8 mouse cellular contexts compared by ENCODE assay signal in the genomic region with DNA sequence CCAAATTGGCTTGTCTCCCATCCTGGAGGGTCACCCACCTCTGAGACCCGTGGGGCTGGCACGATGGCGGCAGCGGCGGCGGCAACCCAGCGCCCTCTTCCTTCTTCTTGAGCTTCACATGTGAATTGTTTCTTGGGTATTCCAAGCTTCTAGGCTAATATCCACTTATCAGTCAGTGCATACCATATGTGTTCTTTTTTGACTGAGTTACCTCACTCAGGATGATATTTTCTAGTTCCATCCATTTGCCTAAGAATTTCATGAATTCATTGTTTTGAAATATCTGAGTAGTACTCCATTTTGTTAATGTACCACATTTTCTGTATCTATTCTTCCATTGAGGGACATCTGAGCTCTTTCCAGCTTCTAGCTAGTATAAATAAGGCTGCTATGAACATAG. TPM values are rescaled to one million over a fixed set of nuclear protein-coding genes. Genes with fewer than 3 reads are reported as not detected.
DNase-seq lines count a peak whose midpoint lies in the region; ATAC-seq and TF ChIP-seq lines count a peak whose summit lies in the region.
"Not testable (repeated sequence)": the region's sequence is repeated elsewhere in the genome, so short reads cannot be mapped to it uniquely, and the experiment has no call there.

Gene Nutf2-ps1, minus strand, starts transcription at position 101 of the 400 bp plus-strand sequence.

- DNase-seq in embryonic facial prominence, embryonic 14.5 days (ENCODE audit: low spot score); gastrocnemius, postnatal 36 days; heart, postnatal 4 days; large intestine, adult 2 months (ENCODE audit: low read depth, low spot score); limb, embryonic 14.5 days (ENCODE audit: low spot score); midbrain, embryonic 11.5 days (ENCODE audit: low spot score, missing footprints); stomach, postnatal 0 days (ENCODE audit: low spot score): not testable (repeated sequence)

- WGBS in embryonic facial prominence, embryonic 14.5 days: 97% methylated on average over 7 of the region's 7 CpGs
- 96% methylated on average over 7 of the region's 7 CpGs for WGBS in large intestine, adult 2 months
- WGBS in limb, embryonic 14.5 days: over 99% methylated on average over 7 of the region's 7 CpGs
- WGBS in midbrain, embryonic 11.5 days: 96% methylated on average over 7 of the region's 7 CpGs
- 97% methylated on average over 7 of the region's 7 CpGs for WGBS in stomach, postnatal 0 days

- not testable (repeated sequence) for TF ChIP-seq POLR2A in limb, embryonic 14.5 days (IDR thresholded peaks at IDR 0.05; ENCODE audit: borderline replicate concordance, extremely low read depth, insufficient read depth, insufficient read length)

- not testable (repeated sequence) for H3K4me3 ChIP-seq in embryonic facial prominence, embryonic 14.5 days (ENCODE audit: low read depth, low read length); limb, embryonic 14.5 days (replicated peaks; ENCODE audit: low read length); midbrain, embryonic 11.5 days (ENCODE audit: low read depth, low read length); stomach, postnatal 0 days (ENCODE audit: low read depth, low read length)

- not testable (repeated sequence) for H3K36me3 ChIP-seq in embryonic facial prominence, embryonic 14.5 days (ENCODE audit: control insufficient read depth, insufficient read depth, low read length); limb, embryonic 14.5 days (ENCODE audit: control insufficient read depth, insufficient read depth, low read length); midbrain, embryonic 11.5 days (ENCODE audit: control insufficient read depth, insufficient read depth, low read length); stomach, postnatal 0 days (ENCODE audit: control insufficient read depth, insufficient read depth, low read length)

- not testable (repeated sequence) for H3K4me2 ChIP-seq in embryonic facial prominence, embryonic 14.5 days (ENCODE audit: low read depth, low read length); limb, embryonic 14.5 days (replicated peaks; ENCODE audit: low read depth, low read length, severe bottlenecking); midbrain, embryonic 11.5 days; stomach, postnatal 0 days (replicated peaks; ENCODE audit: low read depth)

- not testable (repeated sequence) for H3K4me1 ChIP-seq in embryonic facial prominence, embryonic 14.5 days (ENCODE audit: control insufficient read depth, insufficient read depth, low read length); limb, embryonic 14.5 days (ENCODE audit: control insufficient read depth, insufficient read depth, low read length); midbrain, embryonic 11.5 days (ENCODE audit: control insufficient read depth, insufficient read depth, low read length); stomach, postnatal 0 days (replicated peaks; ENCODE audit: control insufficient read depth, insufficient read depth)

- not testable (repeated sequence) for H3K27me3 ChIP-seq in embryonic facial prominence, embryonic 14.5 days (replicated peaks; ENCODE audit: control insufficient read depth, insufficient read depth, low read length); limb, embryonic 14.5 days (ENCODE audit: control insufficient read depth, insufficient read depth, low read length); midbrain, embryonic 11.5 days (ENCODE audit: control insufficient read depth, insufficient read depth, low read length); stomach, postnatal 0 days (ENCODE audit: control insufficient read depth, insufficient read depth, low read length)

- H3K9ac ChIP-seq in embryonic facial prominence, embryonic 14.5 days (ENCODE audit: low read depth, low read length); limb, embryonic 14.5 days (ENCODE audit: low read depth, low read length, severe bottlenecking); midbrain, embryonic 11.5 days (ENCODE audit: low read length); stomach, postnatal 0 days (ENCODE audit: low read length): not testable (repeated sequence)

- not testable (repeated sequence) for ATAC-seq in activated CD4-positive, CD25-positive, alpha-beta regulatory T cell, adult 4 months; embryonic facial prominence, embryonic 14.5 days (ENCODE audit: low read depth); limb, embryonic 14.5 days (ENCODE audit: low FRiP score, low read depth); midbrain, embryonic 11.5 days (ENCODE audit: low FRiP score); stomach, postnatal 0 days (ENCODE audit: low FRiP score, low TSS enrichment)

- peaks cover 15% of the 10 kb centered on the region for H3K9me3 ChIP-seq in embryonic facial prominence, embryonic 14.5 days (ENCODE audit: control insufficient read depth, low read length)
- H3K9me3 ChIP-seq in limb, embryonic 14.5 days (ENCODE audit: control insufficient read depth, low read length): peaks cover 13% of the 10 kb centered on the region
- H3K9me3 ChIP-seq in midbrain, embryonic 11.5 days (ENCODE audit: control insufficient read depth, low read length); stomach, postnatal 0 days (ENCODE audit: control insufficient read depth, low read length): not testable (repeated sequence)

- not testable (repeated sequence) for TF ChIP-seq CTCF in stomach, postnatal 0 days (IDR thresholded peaks at IDR 0.05; ENCODE audit: low read depth)

- not testable (repeated sequence) for TF ChIP-seq EP300 in stomach, postnatal 0 days (optimal IDR thresholded peaks at IDR 0.05)

- intact Hi-C loops in gastrocnemius, postnatal 36 days (cut with DNase I): not testable (repeated sequence)

- not testable (repeated sequence) for H3K27ac ChIP-seq in embryonic facial prominence, embryonic 14.5 days (replicated peaks; ENCODE audit: low read depth, low read length); limb, embryonic 14.5 days (replicated peaks; ENCODE audit: low read depth, low read length); midbrain, embryonic 11.5 days (ENCODE audit: low read depth, low read length); stomach, postnatal 0 days (replicated peaks)

RNA-seq across cellular contexts. Expression of gene Nutf2-ps1, which starts in this region (rescaled TPM):
- 100 to 1,000 TPM; 157 to 194 TPM for polyA plus RNA-seq in activated CD4-positive, CD25-positive, alpha-beta regulatory T cell, adult 4 months (2017; shearing (Covaris generic))
- polyA plus RNA-seq in embryonic facial prominence, embryonic 14.5 days (2014; fragmentation: Nextera tagmentation; extraction: Ambion mirVana): 269 and 273 TPM in 2 replicates
- 10 to 100 TPM; 56.6 to 81.6 TPM for total RNA-seq in gastrocnemius, postnatal 36 days (2021)
- 100 to 1,000 TPM; 124 to 126 TPM for total RNA-seq in heart, postnatal 4 days (2021)
- 104 and 109 TPM in 2 replicates for polyA plus RNA-seq in large intestine, adult 2 months (2012; rRNA removed)
- polyA plus RNA-seq in limb, embryonic 14.5 days (2012; rRNA removed): 52.1 and 70.6 TPM in 2 replicates
- 288 and 300 TPM in 2 replicates for polyA plus RNA-seq in limb, embryonic 14.5 days (2014; fragmentation: Nextera tagmentation; extraction: Ambion mirVana)
- 516 and 544 TPM in 2 replicates for polyA plus RNA-seq in midbrain, embryonic 11.5 days (2014; fragmentation: Nextera tagmentation; extraction: Ambion mirVana)
- 168 and 177 TPM in 2 replicates for polyA plus RNA-seq in stomach, postnatal 0 days (2015; fragmentation: Nextera tagmentation; extraction: Ambion mirVana)
